Mouse (Mus musculus) heart, postnatal 0 days (tissue): ENCODE measurements around the gene Ctnnd1. TPM values are rescaled to one million over a fixed set of nuclear protein-coding genes. Genes with fewer than 3 reads are reported as not detected.

ENCODE experiments used
- ATAC-seq: fragments of 200-750 bp; cut with Nextera tagmentation; 2 replicates; pipeline ENCODE4 v1.8.0; 2017; ENCODE audit warnings: low read depth, moderate number of reproducible peaks, moderate library complexity; ENCODE audit not compliant: insufficient read depth
- DNase-seq: peaks from one replicate; pipeline ENCODE4 v3.0.0-alpha.2; 2016; ENCODE audit warnings: low spot score
- H3K27ac ChIP-seq: fragments of 300-500 bp; sonication (generic); 2 replicates; pipeline ENCODE4 v1.5.1; 2014; ENCODE audit warnings: low read depth, mild to moderate bottlenecking
- H3K27me3 ChIP-seq: fragments of 300-500 bp; sonication (generic); 2 replicates; pipeline ENCODE4 v1.6.1; 2014; ENCODE audit warnings: low read length, mixed read lengths; ENCODE audit not compliant: control insufficient read depth, insufficient read depth
- H3K36me3 ChIP-seq: fragments of 300-500 bp; sonication (generic); replicated peaks from 2 replicates; pipeline ENCODE4 v1.6.1; 2014; ENCODE audit warnings: low read length, mixed read lengths; ENCODE audit not compliant: control insufficient read depth, insufficient read depth
- H3K4me1 ChIP-seq: fragments of 300-500 bp; sonication (generic); 2 replicates; pipeline ENCODE4 v1.6.1; 2014; ENCODE audit warnings: antibody characterized with exemption; ENCODE audit not compliant: control insufficient read depth, insufficient read depth
- H3K4me2 ChIP-seq: fragments of 300-500 bp; sonication (generic); 2 replicates; pipeline ENCODE4 v1.6.1; 2014; ENCODE audit warnings: low read depth, mild to moderate bottlenecking, low read length, moderate library complexity
- H3K4me3 ChIP-seq: fragments of 300-500 bp; sonication (generic); 2 replicates; pipeline ENCODE4 v1.5.1; 2014; ENCODE audit warnings: low read depth, low read length
- H3K9ac ChIP-seq: fragments of 300-500 bp; sonication (generic); replicated peaks from 2 replicates; pipeline ENCODE4 v1.6.1; 2014; ENCODE audit warnings: low read depth, low read length, mixed read lengths
- H3K9me3 ChIP-seq: fragments of 300-500 bp; sonication (generic); replicated peaks from 2 replicates; pipeline ENCODE4 v1.6.1; 2016; ENCODE audit warnings: low read length; ENCODE audit not compliant: control insufficient read depth
- CTCF ChIP-seq: IDR thresholded peaks from 2 replicates; pipeline ENCODE4 v1.5.1; 2016; ENCODE audit warnings: antibody characterized with exemption, control low read depth, low read depth
- EP300 ChIP-seq: IDR thresholded peaks from 2 replicates; pipeline ENCODE4 v1.6.1; 2016; ENCODE audit warnings: antibody characterized with exemption, low read depth
- WGBS: fragments of 180-500 bp; shearing (Covaris S2); extraction: QIAGEN DNeasy Blood & Tissue Kit; methylation state at CpG from one replicate; pipeline ENCODE4 v1.1.7; 2014; 5-methylcytosine and 5-hydroxymethylcytosine counted together
- polyA plus RNA-seq: library from polyadenylated mRNA; unstranded; fragments of >200 nt; fragmentation: Nextera tagmentation; extraction: Ambion mirVana; gene quantifications from 2 replicates; pipeline ENCODE4 v1.2.1, GENCODE M21; 2015
- total RNA-seq: library from RNA; depleted of rRNA; stranded (reverse); fragments of >200 nt; gene quantifications from 2 replicates; pipeline ENCODE4 v1.2.3, GENCODE M21; 2014; ENCODE audit warnings: low replicate concordance

Gene Ctnnd1
- total and polyA plus RNA-seq, 2 experiments from 2014 or later = 29.8 to 121 TPM

- DNase-seq (no peak), ATAC-seq (no peak)
- Histone ChIP-seq H3K4me1 (peaks cover 46% of the 10 kb centered on the region), H3K27ac (peak overlapping the region; percentile 39; the same call in 1 of the 2 replicates), H3K27me3 (no peaks in the 10 kb centered on the region), H3K9ac (no peak overlapping the region), H3K9me3 (no peaks in the 10 kb centered on the region), H3K4me2 (no peak overlapping the region), H3K4me3 (no peak overlapping the region), H3K36me3 (peaks cover 48% of the 10 kb centered on the region)
- WGBS = 64% methylated on average over 3 of the region's 3 CpGs
- TF ChIP-seq CTCF (no peak), EP300 (no peak)
Measured at GRCm38 (mm10) chr2:84623428-84624119, 27.0 kb downstream of the Ctnnd1 start.

- Histone ChIP-seq H3K4me3 (no peak overlapping the region), H3K27me3 (no peaks in the 10 kb centered on the region), H3K4me2 (no peak overlapping the region), H3K9me3 (no peaks in the 10 kb centered on the region), H3K27ac (peak overlapping the region; percentile 39), H3K9ac (no peak overlapping the region), H3K4me1 (peaks cover 41% of the 10 kb centered on the region), H3K36me3 (peaks cover 49% of the 10 kb centered on the region)
- DNase-seq (no peak), ATAC-seq (no peak)
- no peak for TF ChIP-seq EP300
- no peak for TF ChIP-seq CTCF
- 49% methylated on average over 2 of the region's 2 CpGs for WGBS
Measured at GRCm38 (mm10) chr2:84622668-84623067, 27.9 kb downstream of the Ctnnd1 start.

DNA sequence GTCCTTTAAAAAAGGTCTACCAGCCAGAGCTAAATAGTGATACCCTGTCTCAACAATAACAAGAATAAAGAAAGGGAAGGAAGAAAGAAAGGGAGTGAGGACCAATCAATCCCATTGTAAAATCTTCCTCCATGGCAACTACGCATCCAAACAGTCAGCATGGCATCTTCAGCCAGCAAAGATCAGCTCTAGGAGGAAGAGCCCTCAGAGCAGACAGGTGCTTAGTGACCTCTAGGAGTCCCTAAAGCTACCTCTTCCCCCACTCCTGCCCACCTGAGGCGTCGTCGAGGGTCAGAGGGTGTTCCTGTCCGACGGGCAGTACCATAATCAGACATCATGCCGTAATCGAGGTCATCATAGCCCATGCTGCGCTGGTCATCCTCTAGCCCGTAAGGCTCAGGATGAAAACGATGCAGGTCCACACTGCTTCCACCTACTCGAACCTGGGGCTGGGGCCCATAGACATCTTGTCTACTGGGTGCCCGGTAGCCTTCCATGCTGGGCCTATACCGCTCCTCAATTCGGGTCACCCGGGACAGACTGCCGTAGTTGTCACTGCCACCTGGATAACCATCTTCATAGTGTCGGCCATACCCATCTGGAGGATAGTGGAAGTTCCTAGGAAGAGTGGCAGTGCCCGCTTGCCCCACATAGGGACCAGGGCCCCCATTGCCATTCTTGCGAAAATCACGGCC lies 30.8 kb downstream of the Ctnnd1 start:
- Histone ChIP-seq H3K27ac (no peak overlapping the region), H3K27me3 (no peaks in the 10 kb centered on the region), H3K36me3 (peaks cover 75% of the 10 kb centered on the region), H3K4me1 (peaks cover 25% of the 10 kb centered on the region), H3K9ac (no peak overlapping the region), H3K9me3 (no peaks in the 10 kb centered on the region), H3K4me3 (no peak overlapping the region), H3K4me2 (no peak overlapping the region)
- TF ChIP-seq CTCF (no peak), EP300 (no peak)
- ATAC-seq (no peak), DNase-seq (no peak)
- WGBS = 91% methylated on average over 21 of the region's 21 CpGs

DNA sequence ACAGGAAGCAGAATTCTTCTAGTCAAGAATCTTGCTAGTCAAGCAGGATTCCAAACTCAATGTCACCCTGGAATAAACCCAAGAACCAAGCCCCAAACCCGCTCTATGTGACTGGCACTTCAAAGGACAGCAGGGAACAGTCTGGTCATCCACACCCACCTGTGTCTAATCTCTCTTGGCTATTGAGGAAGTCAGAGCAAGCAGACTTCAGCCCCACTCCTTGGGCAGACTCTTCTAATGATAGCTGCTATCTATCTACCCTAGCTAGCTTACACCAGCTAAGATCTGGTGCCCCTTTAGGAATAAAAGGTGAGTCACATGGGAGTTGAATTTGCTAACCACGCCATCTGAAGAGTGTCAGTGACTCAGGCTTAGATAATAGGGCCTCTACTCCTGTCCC lies 31.7 kb downstream of the Ctnnd1 start:
- H3K9ac ChIP-seq = no peak overlapping the region

DNA sequence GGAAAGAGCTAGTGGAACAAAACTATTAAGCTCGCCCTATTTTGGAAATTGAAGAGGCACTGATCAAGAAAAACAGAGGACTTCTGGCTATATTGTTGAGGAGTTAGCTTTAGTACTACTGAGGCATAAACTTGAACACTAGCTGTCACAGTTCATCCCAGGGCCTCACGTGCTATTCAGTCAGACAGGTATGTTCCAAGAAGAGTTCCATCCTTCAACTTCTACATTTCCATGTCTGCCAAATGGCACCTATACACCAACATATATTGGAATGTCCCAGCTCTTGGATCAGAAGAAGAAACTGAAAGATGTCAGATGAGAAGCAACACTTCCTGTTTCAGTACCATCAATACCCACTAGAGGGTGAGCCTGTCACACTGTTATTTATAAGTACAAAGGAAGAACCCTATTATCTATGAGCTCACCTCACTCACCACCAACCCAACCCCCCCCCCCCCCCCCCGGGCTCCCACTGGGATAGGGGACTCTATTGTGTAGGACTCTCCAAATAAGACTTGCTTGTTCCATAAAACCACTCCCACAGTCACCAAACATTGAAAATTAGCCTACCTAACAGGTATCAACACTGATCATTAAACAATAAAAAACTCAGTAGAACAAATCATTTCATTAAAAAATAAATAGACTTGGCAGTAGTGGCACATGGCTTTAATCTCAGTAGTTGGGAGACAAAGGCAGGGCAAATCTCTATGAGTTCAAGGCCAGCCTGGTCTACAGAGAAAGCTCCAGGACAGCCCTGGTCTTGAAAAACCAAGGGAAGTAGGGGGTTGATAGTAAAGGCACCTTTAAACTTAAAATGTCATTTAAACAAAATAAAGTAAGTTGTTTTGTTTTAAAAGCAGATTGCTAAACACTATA lies 32.7 kb downstream of the Ctnnd1 start:
- peaks cover 85% of the 10 kb centered on the region for H3K36me3 ChIP-seq
- ATAC-seq = peak; percentile 84
- 60% methylated on average over 3 of the region's 3 CpGs for WGBS
- no peak overlapping the region for H3K4me2 ChIP-seq
- DNase-seq = peak; percentile 80
- no peaks in the 10 kb centered on the region for H3K9me3 ChIP-seq
- no peak overlapping the region for H3K4me3 ChIP-seq
- peak overlapping the region; percentile 71; the same call in 1 of the 2 replicates for H3K27ac ChIP-seq
- no peak for TF ChIP-seq EP300
- TF ChIP-seq CTCF = peak; percentile 78
- no peaks in the 10 kb centered on the region for H3K27me3 ChIP-seq
- peaks cover 12% of the 10 kb centered on the region for H3K4me1 ChIP-seq
- no peak overlapping the region for H3K9ac ChIP-seq

More for the DNA sequence above, 31.7 kb downstream of the Ctnnd1 start:
- DNase-seq (no peak), ATAC-seq (no peak)
- Histone ChIP-seq H3K27ac (peak overlapping the region; percentile 71), H3K4me2 (no peak overlapping the region), H3K36me3 (peaks cover 74% of the 10 kb centered on the region), H3K4me1 (peaks cover 18% of the 10 kb centered on the region), H3K27me3 (no peaks in the 10 kb centered on the region), H3K9me3 (no peaks in the 10 kb centered on the region), H3K4me3 (no peak overlapping the region)
- WGBS = 27% methylated on average over 2 of the region's 2 CpGs
- no peak for TF ChIP-seq EP300
- TF ChIP-seq CTCF = no peak
